Comparison of ENCODE assay signal across 9 mouse cellular contexts in the genomic region with DNA sequence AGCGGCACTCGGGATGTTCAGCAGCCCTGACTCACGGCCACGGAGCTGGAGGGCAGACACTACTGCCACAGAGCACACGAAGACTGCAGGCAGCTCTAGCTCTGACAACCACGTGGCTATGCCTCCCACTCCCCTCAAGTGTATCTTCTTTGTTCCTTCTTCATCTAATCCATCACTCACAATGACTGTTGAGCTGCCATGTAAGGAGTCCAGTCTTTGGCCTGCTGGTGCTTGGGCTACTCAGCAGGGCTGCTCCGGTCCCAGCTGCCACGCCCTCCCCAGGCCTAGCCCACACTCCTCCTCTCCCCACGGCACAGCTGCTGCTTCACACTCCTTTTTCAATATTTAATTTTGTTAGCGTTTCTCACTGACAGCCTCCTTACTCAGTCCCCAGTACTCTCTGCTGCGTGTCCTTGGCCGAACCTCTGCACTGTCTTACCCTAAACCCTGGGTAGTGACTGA.
A peak's percentile ranks its signal among the peaks of the same experiment; 100 is the strongest.
DNase-seq lines count a peak whose midpoint lies in the region; ATAC-seq and TF ChIP-seq lines count a peak whose summit lies in the region.
"Had no signal": no experiment of that assay in that cellular context is flagged by ENCODE, and none has a peak within 500 bp of the region (broad histone marks: within the 10 kb centered on the region; RNA-seq: fewer than 3 reads in every experiment).

No protein-coding gene starts in this region.

- intact Hi-C loops in left cerebral cortex, adult 2 months (cut with DNase I), result loop anchor here (5.0 kb wide), 1 partner anchor 62 kb away; no protein-coding TSS in a partner anchor
- intact Hi-C loops in left cerebral cortex, postnatal 36 days (cut with DNase I), result no loop called here

- no peak overlapping the region for H3K9ac ChIP-seq in forebrain, embryonic 16.5 days (replicated peaks; ENCODE audit: low read depth, low read length)
- H3K9ac ChIP-seq in neural tube, embryonic 15.5 days (replicated peaks), result no peak overlapping the region
- H3K9ac ChIP-seq: limb, embryonic 15.5 days had no signal

- no peak for ATAC-seq in forebrain, embryonic 16.5 days
- peak; percentile 40; the same call in 1 of the 2 replicates for ATAC-seq in neural tube, embryonic 15.5 days (ENCODE audit: low FRiP score)

- H3K36me3 ChIP-seq in forebrain, embryonic 10.5 days (replicated peaks), result no peaks in the 10 kb centered on the region
- no peaks in the 10 kb centered on the region for H3K36me3 ChIP-seq in forebrain, embryonic 16.5 days (ENCODE audit: control insufficient read depth, insufficient read depth)
- H3K36me3 ChIP-seq in limb, embryonic 10.5 days, result no peaks in the 10 kb centered on the region
- no peaks in the 10 kb centered on the region for H3K36me3 ChIP-seq in neural tube, embryonic 15.5 days
- H3K36me3 ChIP-seq: limb, embryonic 15.5 days had no signal

- H3K27ac ChIP-seq in forebrain, embryonic 10.5 days, result 0 out of 2 replicates have a peak overlapping the region, but pooled peaks have one; percentile 15
- no peak overlapping the region for H3K27ac ChIP-seq in forebrain, embryonic 16.5 days (ENCODE audit: low read length)
- H3K27ac ChIP-seq in left cerebral cortex, adult 2 months, result peak overlapping the region; percentile 70
- H3K27ac ChIP-seq in limb, embryonic 10.5 days, result peak overlapping the region; percentile 58; the same call in 1 of the 2 replicates
- H3K27ac ChIP-seq in neural tube, embryonic 15.5 days (replicated peaks), result no peak overlapping the region
- H3K27ac ChIP-seq: limb, embryonic 15.5 days had no signal

- DNase-seq in forebrain, embryonic 10.5 days (ENCODE audit: extremely low spot score, low spot score), result no peak
- DNase-seq in left cerebral cortex, adult 2 months (ENCODE audit: extremely low spot score in 1 of 2, low spot score in 2 of 2), result no peak
- DNase-seq in left cerebral cortex, postnatal 36 days (ENCODE audit: low spot score in 2 of 2), result no peak
- no peak for DNase-seq in limb, embryonic 10.5 days (ENCODE audit: low spot score)
- no peak for DNase-seq in spleen, adult 12 weeks (ENCODE audit: low spot score)
- DNase-seq in testis, postnatal 10 days (ENCODE audit: low spot score), result no peak

- H3K9me3 ChIP-seq in forebrain, embryonic 10.5 days, result no peaks in the 10 kb centered on the region
- no peaks in the 10 kb centered on the region for H3K9me3 ChIP-seq in forebrain, embryonic 16.5 days (ENCODE audit: control insufficient read depth, low read length)
- no peaks in the 10 kb centered on the region for H3K9me3 ChIP-seq in limb, embryonic 10.5 days (replicated peaks)
- no peaks in the 10 kb centered on the region for H3K9me3 ChIP-seq in neural tube, embryonic 15.5 days (replicated peaks)
- H3K9me3 ChIP-seq: limb, embryonic 15.5 days had no signal

- H3K4me1 ChIP-seq in forebrain, embryonic 10.5 days, result peaks cover 52% of the 10 kb centered on the region
- H3K4me1 ChIP-seq in forebrain, embryonic 16.5 days (replicated peaks; ENCODE audit: control insufficient read depth, insufficient read depth, low read length), result peaks cover 5% of the 10 kb centered on the region; the same call in 1 of the 2 replicates
- H3K4me1 ChIP-seq in limb, embryonic 10.5 days, result peaks cover 74% of the 10 kb centered on the region
- peaks cover 36% of the 10 kb centered on the region for H3K4me1 ChIP-seq in neural tube, embryonic 15.5 days

- H3K4me2 ChIP-seq in forebrain, embryonic 16.5 days (ENCODE audit: low read length), result no peak overlapping the region
- H3K4me2 ChIP-seq in neural tube, embryonic 15.5 days, result no peak overlapping the region
- H3K4me2 ChIP-seq: limb, embryonic 15.5 days had no signal

- no peaks in the 10 kb centered on the region; the same call in 1 of the 2 replicates for H3K27me3 ChIP-seq in forebrain, embryonic 10.5 days (ENCODE audit: poor library complexity, severe bottlenecking)
- H3K27me3 ChIP-seq in forebrain, embryonic 16.5 days (replicated peaks; ENCODE audit: control insufficient read depth, insufficient read depth, low read length), result no peaks in the 10 kb centered on the region
- H3K27me3 ChIP-seq in limb, embryonic 10.5 days (ENCODE audit: low read depth, poor library complexity, severe bottlenecking), result no peaks in the 10 kb centered on the region
- no peaks in the 10 kb centered on the region for H3K27me3 ChIP-seq in neural tube, embryonic 15.5 days (replicated peaks)
- H3K27me3 ChIP-seq: limb, embryonic 15.5 days had no signal

- no peak overlapping the region for H3K4me3 ChIP-seq in forebrain, embryonic 10.5 days
- no peak overlapping the region for H3K4me3 ChIP-seq in forebrain, embryonic 16.5 days (replicated peaks; ENCODE audit: low read length)
- H3K4me3 ChIP-seq in left cerebral cortex, adult 2 months, result no peak overlapping the region
- H3K4me3 ChIP-seq in limb, embryonic 10.5 days, result no peak overlapping the region
- no peak overlapping the region for H3K4me3 ChIP-seq in neural tube, embryonic 15.5 days (replicated peaks)
- H3K4me3 ChIP-seq: limb, embryonic 15.5 days had no signal

- no peak for TF ChIP-seq CTCF in left cerebral cortex, adult 2 months (IDR thresholded peaks at IDR 0.05)

- WGBS in forebrain, embryonic 10.5 days, result 64% methylated on average over 12 of the region's 12 CpGs
- 49% methylated on average over 12 of the region's 12 CpGs for WGBS in forebrain, embryonic 16.5 days
- 44% methylated on average over 12 of the region's 12 CpGs for WGBS in limb, embryonic 10.5 days
- WGBS in neural tube, embryonic 15.5 days, result 31% methylated on average over 12 of the region's 12 CpGs

Comparison
In these comparisons a context has a peak if more than half of its experiments do, and no peak if none do; other contexts are left out.
1. H3K27ac ChIP-seq: peak in forebrain, embryonic 10.5 days (single experiment), left cerebral cortex, adult 2 months (single experiment) and limb, embryonic 10.5 days (single experiment); none in forebrain, embryonic 16.5 days (single experiment) and neural tube, embryonic 15.5 days (single experiment).